Mouse (Mus musculus): ENCODE measurements at regions not wholly inside any gene's neighbourhood (a gene's known extent, or its start where the extent isn't known, plus 50 kb on each side); places are given as distances from the start of the nearest gene placed in this dataset.

DNA sequence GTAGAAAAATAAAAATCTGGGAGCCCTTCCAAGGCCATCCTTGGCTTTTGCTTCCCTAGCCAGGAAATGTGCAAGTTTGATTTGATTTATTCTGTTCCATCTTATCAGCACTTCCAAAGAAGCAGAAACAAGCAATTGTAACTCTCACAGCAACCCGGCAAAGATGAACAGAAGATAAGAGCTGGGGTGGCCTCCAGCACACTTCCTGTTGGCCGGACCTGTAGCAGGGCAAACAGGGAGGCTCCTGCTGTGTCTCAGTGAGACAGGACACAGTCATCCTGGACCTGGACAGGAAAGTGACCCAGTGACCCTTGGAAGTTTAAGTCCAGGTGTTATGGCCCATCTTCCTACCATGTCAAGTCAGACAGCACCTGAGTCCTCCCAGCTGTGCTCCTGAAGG is 58.6 kb upstream of the Cldn5 start:
- no peak overlapping the region for H3K4me3 ChIP-seq (replicated peaks)
- 19% methylated on average over 2 of the region's 2 CpGs for WGBS
- ATAC-seq (ENCODE audit: insufficient read depth, low FRiP score, low read depth): no peak
- no peak overlapping the region for H3K4me2 ChIP-seq
- no peaks in the 10 kb centered on the region for H3K27me3 ChIP-seq (replicated peaks)
- H3K9ac ChIP-seq: no peak overlapping the region
- H3K9me3 ChIP-seq: no peaks in the 10 kb centered on the region
- no peaks in the 10 kb centered on the region for H3K36me3 ChIP-seq
- no peaks in the 10 kb centered on the region for H3K4me1 ChIP-seq
- no peak overlapping the region for H3K27ac ChIP-seq

DNA sequence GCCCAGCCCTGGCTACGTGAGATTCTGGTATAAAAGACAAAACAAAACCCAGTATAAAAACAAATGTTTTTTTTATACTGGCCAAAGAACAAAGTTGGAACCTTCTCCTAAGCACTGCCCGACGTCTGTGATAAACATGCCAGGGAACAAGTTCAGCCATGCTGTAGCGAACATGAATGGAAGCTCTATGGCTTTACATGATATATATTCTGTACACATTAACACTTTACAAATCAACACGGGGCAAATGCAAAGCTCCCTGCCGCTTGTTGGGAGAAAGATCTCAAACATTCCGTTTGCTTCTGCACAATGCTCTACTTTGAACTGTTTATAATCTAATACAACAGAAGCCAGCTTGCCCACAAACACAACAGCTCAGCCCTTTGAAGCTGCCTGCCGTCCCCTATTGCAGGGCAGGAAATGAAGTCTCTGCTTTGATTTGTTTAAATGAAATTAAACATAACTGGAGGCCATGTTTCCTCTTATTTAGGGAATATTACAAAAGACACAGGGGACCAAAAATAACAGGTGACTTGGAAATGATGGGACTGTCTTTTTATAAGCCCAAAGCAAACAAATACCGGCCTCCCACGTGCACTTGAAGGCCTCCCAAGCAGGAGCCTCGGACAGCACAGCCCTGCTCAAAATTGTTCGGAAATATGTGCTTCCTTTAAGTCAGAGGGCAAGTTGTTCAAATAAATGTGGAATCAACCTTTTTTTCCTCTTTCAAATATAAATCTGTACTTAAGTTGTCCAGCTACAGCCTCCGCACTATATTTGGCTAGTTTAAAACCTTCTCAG is 56.0 kb upstream of the Cldn5 start:
- H3K36me3 ChIP-seq: no peaks in the 10 kb centered on the region
- H3K9me3 ChIP-seq: no peaks in the 10 kb centered on the region
- H3K27me3 ChIP-seq (replicated peaks): no peaks in the 10 kb centered on the region
- H3K27ac ChIP-seq: no peak overlapping the region
- 32% methylated on average over 13 of the region's 13 CpGs for WGBS
- H3K9ac ChIP-seq: no peak overlapping the region
- no peak overlapping the region for H3K4me2 ChIP-seq
- no peak overlapping the region for H3K4me3 ChIP-seq (replicated peaks)
- no peaks in the 10 kb centered on the region for H3K4me1 ChIP-seq
- no peak for ATAC-seq (ENCODE audit: insufficient read depth, low FRiP score, low read depth)

DNA sequence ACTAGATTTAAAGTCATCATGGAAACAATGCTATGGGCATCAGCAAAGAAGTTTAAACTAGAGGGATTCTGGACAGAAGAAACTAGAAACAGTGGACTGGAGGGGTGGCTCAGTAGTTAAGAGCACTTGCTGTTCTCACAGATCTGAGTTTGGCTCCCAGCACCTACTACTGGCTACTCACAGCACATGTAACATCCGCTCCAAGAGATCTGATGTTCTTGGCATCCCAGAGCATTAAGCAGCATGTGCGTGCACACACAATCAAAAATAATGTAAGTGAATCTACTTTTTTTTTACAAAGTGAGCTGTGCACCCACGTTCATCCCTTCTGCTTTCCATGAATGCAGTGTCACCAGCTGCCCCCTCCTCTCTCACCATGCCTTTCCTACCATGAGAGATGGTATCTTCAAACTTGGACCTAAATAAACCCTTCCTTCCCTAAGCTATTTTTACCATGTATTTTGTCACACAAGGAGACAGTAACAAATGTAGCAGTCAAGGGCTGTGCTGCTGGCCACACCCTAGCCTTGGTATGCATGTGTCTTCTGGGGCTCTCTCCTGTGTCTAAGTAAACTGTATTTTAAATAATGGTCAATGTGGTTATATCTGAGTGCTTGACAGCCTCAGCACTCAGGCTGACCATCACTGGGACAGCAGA is 53.3 kb upstream of the Cldn5 start:
- no peak for ATAC-seq (ENCODE audit: insufficient read depth, low FRiP score, low read depth)
- 74% methylated on average over 3 of the region's 3 CpGs for WGBS

DNA sequence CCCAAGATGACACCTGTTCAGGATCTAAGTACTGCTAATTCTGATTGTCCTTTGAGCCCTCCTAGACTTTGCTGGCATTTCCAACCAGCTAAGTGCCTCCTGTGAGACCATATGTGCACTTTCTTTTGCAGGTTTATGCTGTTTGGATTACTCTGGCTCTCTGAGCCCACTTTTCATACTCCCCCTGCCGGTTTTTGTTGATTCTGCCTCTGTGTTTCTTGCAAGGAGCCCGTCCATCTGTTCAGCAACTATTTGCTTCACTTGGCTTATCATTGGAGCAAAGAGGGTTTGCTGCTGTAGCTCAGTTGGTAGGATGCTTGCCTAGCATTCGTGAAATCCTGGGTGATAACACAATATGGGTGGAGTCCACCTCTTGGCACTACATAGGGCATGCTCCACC is 52.8 kb upstream of the Cldn5 start:
- Histone ChIP-seq H3K9me3 (no peaks in the 10 kb centered on the region), H3K4me2 (no peak overlapping the region), H3K4me3 (replicated peaks) (no peak overlapping the region), H3K9ac (no peak overlapping the region), H3K36me3 (no peaks in the 10 kb centered on the region), H3K27ac (no peak overlapping the region), H3K4me1 (no peaks in the 10 kb centered on the region), H3K27me3 (replicated peaks) (no peaks in the 10 kb centered on the region)
- 29% methylated on average over 3 of the region's 3 CpGs for WGBS
- no peak for ATAC-seq (ENCODE audit: insufficient read depth, low FRiP score, low read depth)

More for the DNA sequence above, 53.3 kb upstream of the Cldn5 start:
- H3K9ac ChIP-seq: no peak overlapping the region
- H3K4me2 ChIP-seq: no peak overlapping the region
- no peak overlapping the region for H3K4me3 ChIP-seq (replicated peaks)
- H3K27me3 ChIP-seq (replicated peaks): no peaks in the 10 kb centered on the region
- no peaks in the 10 kb centered on the region for H3K4me1 ChIP-seq
- H3K9me3 ChIP-seq: no peaks in the 10 kb centered on the region
- no peak overlapping the region for H3K27ac ChIP-seq
- no peaks in the 10 kb centered on the region for H3K36me3 ChIP-seq

DNA sequence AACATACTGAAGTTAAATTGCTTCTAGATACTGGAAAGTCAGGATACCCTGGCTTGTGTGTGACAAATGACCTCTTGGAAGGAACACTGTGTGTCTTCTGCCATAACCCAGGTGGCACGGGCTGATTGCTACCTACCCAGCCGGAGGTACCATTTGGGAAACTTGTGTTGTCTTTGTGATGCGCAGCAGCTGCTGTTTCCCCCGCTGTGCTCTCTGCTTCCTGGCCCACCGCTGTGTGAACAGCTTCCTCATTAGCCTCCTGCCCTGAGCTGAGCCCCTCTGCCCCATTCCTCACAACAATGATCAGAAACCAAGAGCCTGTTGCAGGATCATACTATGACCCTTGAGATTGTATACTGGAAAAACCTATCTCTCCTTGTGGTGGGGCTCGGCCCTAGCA is 51.9 kb upstream of the Cldn5 start:
- ATAC-seq (ENCODE audit: insufficient read depth, low FRiP score, low read depth): no peak

More for the DNA sequence above, 51.9 kb upstream of the Cldn5 start:
- H3K27ac ChIP-seq: no peak overlapping the region
- H3K4me1 ChIP-seq: no peaks in the 10 kb centered on the region
- WGBS: 32% methylated on average over 6 of the region's 6 CpGs
- no peaks in the 10 kb centered on the region for H3K9me3 ChIP-seq
- H3K9ac ChIP-seq: no peak overlapping the region
- no peak overlapping the region for H3K4me3 ChIP-seq (replicated peaks)
- H3K27me3 ChIP-seq (replicated peaks): no peaks in the 10 kb centered on the region
- H3K36me3 ChIP-seq: no peaks in the 10 kb centered on the region
- no peak overlapping the region for H3K4me2 ChIP-seq

Measured in stomach, embryonic 15.5 days (tissue).